Mouse (Mus musculus) hindbrain, postnatal 0 days (tissue): ENCODE data around the gene Chchd10. TPM values are rescaled to one million over a fixed set of nuclear protein-coding genes. Genes with fewer than 3 reads are reported as not detected.

Experiments
- ATAC-seq: fragments of 200-750 bp; cut with Nextera tagmentation; 2 replicates; pipeline ENCODE4 v1.8.0; 2017; ENCODE audit warnings: mild to moderate bottlenecking, moderate TSS enrichment, moderate library complexity
- DNase-seq: peaks from one replicate; pipeline ENCODE4 v3.0.0-alpha.2; 2015; ENCODE audit warnings: low spot score
- H3K27ac ChIP-seq: fragments of 300-500 bp; sonication (generic); 2 replicates; pipeline ENCODE4 v1.5.1; 2014; ENCODE audit warnings: mild to moderate bottlenecking
- H3K27me3 ChIP-seq: fragments of 300-500 bp; sonication (generic); 2 replicates; pipeline ENCODE4 v1.6.1; 2014; ENCODE audit warnings: low read length, mixed read lengths; ENCODE audit not compliant: insufficient read depth
- H3K36me3 ChIP-seq: fragments of 300-500 bp; sonication (generic); 2 replicates; pipeline ENCODE4 v1.6.1; 2014; ENCODE audit warnings: low read length, mixed read lengths; ENCODE audit not compliant: insufficient read depth
- H3K4me1 ChIP-seq: fragments of 300-500 bp; sonication (generic); 2 replicates; pipeline ENCODE4 v1.6.1; 2014; ENCODE audit warnings: antibody characterized with exemption, low read length, mixed read lengths; ENCODE audit not compliant: insufficient read depth
- H3K4me2 ChIP-seq: fragments of 300-500 bp; sonication (generic); 2 replicates; pipeline ENCODE4 v1.6.1; 2014; ENCODE audit warnings: low read depth, mild to moderate bottlenecking, low read length, moderate library complexity, mixed read lengths
- H3K4me3 ChIP-seq: fragments of 300-500 bp; sonication (generic); 2 replicates; pipeline ENCODE4 v1.5.1; 2014; ENCODE audit warnings: low read length
- H3K9ac ChIP-seq: fragments of 300-500 bp; sonication (generic); replicated peaks from 2 replicates; pipeline ENCODE4 v1.6.1; 2014; ENCODE audit warnings: mild to moderate bottlenecking, low read length, moderate library complexity, mixed read lengths
- H3K9me3 ChIP-seq: fragments of 300-500 bp; sonication (generic); 2 replicates; pipeline ENCODE4 v1.6.1; 2016; ENCODE audit warnings: low read length, mixed read lengths
- CTCF ChIP-seq: IDR thresholded peaks from 2 replicates; pipeline ENCODE4 v1.5.1; 2016; ENCODE audit warnings: antibody characterized with exemption, control low read depth, low read depth
- WGBS: fragments of 180-500 bp; shearing (Covaris S2); extraction: QIAGEN DNeasy Blood & Tissue Kit; methylation state at CpG from one replicate; pipeline ENCODE4 v1.1.7; 2014; 5-methylcytosine and 5-hydroxymethylcytosine counted together
- polyA plus RNA-seq: library from polyadenylated mRNA; unstranded; fragments of >200 nt; fragmentation: Nextera tagmentation; extraction: Ambion mirVana; gene quantifications from 2 replicates; pipeline ENCODE4 v1.2.1, GENCODE M21; 2015
- total RNA-seq: library from RNA; depleted of rRNA; stranded (reverse); fragments of >200 nt; gene quantifications from 2 replicates; pipeline ENCODE4 v1.2.3, GENCODE M21; 2014

Gene Chchd10
- total and polyA plus RNA-seq, 2 experiments from 2014 or later: 312 to 332 TPM

GRCm38 (mm10) chr10:75895730-75896129 is 37.2 kb upstream of the Chchd10 start:
- 89% methylated on average over 5 of the region's 5 CpGs for WGBS
- no peak overlapping the region for H3K27ac ChIP-seq
- TF ChIP-seq CTCF: no peak
- H3K27me3 ChIP-seq: no peaks in the 10 kb centered on the region
- peaks cover 4% of the 10 kb centered on the region for H3K4me1 ChIP-seq
- H3K4me3 ChIP-seq: no peak overlapping the region
- no peaks in the 10 kb centered on the region for H3K9me3 ChIP-seq
- peaks cover 34% of the 10 kb centered on the region for H3K36me3 ChIP-seq
- DNase-seq: no peak
- H3K9ac ChIP-seq: no peak overlapping the region
- no peak for ATAC-seq
- no peak overlapping the region for H3K4me2 ChIP-seq

GRCm38 (mm10) chr10:75896208-75896607 is 36.7 kb upstream of the Chchd10 start:
- H3K4me2 ChIP-seq: no peak overlapping the region
- no peaks in the 10 kb centered on the region for H3K9me3 ChIP-seq
- H3K27ac ChIP-seq: no peak overlapping the region
- peaks cover 4% of the 10 kb centered on the region for H3K4me1 ChIP-seq
- WGBS: 77% methylated on average over 1 of the region's 1 CpGs
- peaks cover 39% of the 10 kb centered on the region for H3K36me3 ChIP-seq
- no peak overlapping the region for H3K9ac ChIP-seq
- no peak for TF ChIP-seq CTCF
- no peaks in the 10 kb centered on the region for H3K27me3 ChIP-seq
- ATAC-seq (no peak), DNase-seq (no peak)
- H3K4me3 ChIP-seq: no peak overlapping the region

- Histone ChIP-seq H3K36me3 (peaks cover 50% of the 10 kb centered on the region), H3K27ac (no peak overlapping the region), H3K4me3 (no peak overlapping the region), H3K27me3 (no peaks in the 10 kb centered on the region), H3K9ac (no peak overlapping the region), H3K4me1 (peaks cover 4% of the 10 kb centered on the region), H3K9me3 (no peaks in the 10 kb centered on the region), H3K4me2 (no peak overlapping the region)
- TF ChIP-seq CTCF: peak; percentile 85
- DNase-seq (peak; percentile 76), ATAC-seq (no peak)
- 27% methylated on average over 6 of the region's 6 CpGs for WGBS
These were observed 35.6 kb upstream of the Chchd10 start for GRCm38 (mm10) chr10:75897373-75897772.

- no peak overlapping the region for H3K4me2 ChIP-seq
- no peak for ATAC-seq
- 68% methylated on average over 6 of the region's 6 CpGs for WGBS
- H3K27ac ChIP-seq: peak overlapping the region; percentile 43
- H3K27me3 ChIP-seq: no peaks in the 10 kb centered on the region
- H3K36me3 ChIP-seq: peaks cover 57% of the 10 kb centered on the region
- no peak for DNase-seq
- TF ChIP-seq CTCF: no peak
- no peak overlapping the region for H3K4me3 ChIP-seq
- H3K4me1 ChIP-seq: peaks cover 4% of the 10 kb centered on the region
- no peaks in the 10 kb centered on the region for H3K9me3 ChIP-seq
- no peak overlapping the region for H3K9ac ChIP-seq
These were observed 34.8 kb upstream of the Chchd10 start for GRCm38 (mm10) chr10:75898039-75898564.

- H3K4me1 ChIP-seq: no peaks in the 10 kb centered on the region
- no peak overlapping the region for H3K4me3 ChIP-seq
- ATAC-seq: peak; percentile 44; the same call in 1 of the 2 replicates
- H3K4me2 ChIP-seq: no peak overlapping the region
- peaks cover 64% of the 10 kb centered on the region for H3K36me3 ChIP-seq
- H3K9ac ChIP-seq: no peak overlapping the region
- no peaks in the 10 kb centered on the region for H3K27me3 ChIP-seq
- H3K9me3 ChIP-seq: no peaks in the 10 kb centered on the region
- no peak for TF ChIP-seq CTCF
- DNase-seq: peak; percentile 24
- WGBS: 54% methylated on average over 3 of the region's 3 CpGs
- H3K27ac ChIP-seq: peak overlapping the region; percentile 43
These were observed 34.1 kb upstream of the Chchd10 start for GRCm38 (mm10) chr10:75898846-75899245.

GRCm38 (mm10) chr10:75904391-75904790 is 28.5 kb upstream of the Chchd10 start:
- TF ChIP-seq CTCF: no peak
- WGBS: 80% methylated on average over 5 of the region's 5 CpGs

GRCm38 (mm10) chr10:75906882-75907281 is 26.0 kb upstream of the Chchd10 start:
- peaks cover 83% of the 10 kb centered on the region for H3K36me3 ChIP-seq
- no peak overlapping the region for H3K27ac ChIP-seq
- TF ChIP-seq CTCF: no peak
- H3K9me3 ChIP-seq: no peaks in the 10 kb centered on the region
- no peaks in the 10 kb centered on the region for H3K27me3 ChIP-seq
- 95% methylated on average over 4 of the region's 4 CpGs for WGBS
- H3K4me3 ChIP-seq: no peak overlapping the region
- no peaks in the 10 kb centered on the region for H3K4me1 ChIP-seq
- ATAC-seq (no peak), DNase-seq (no peak)
- H3K4me2 ChIP-seq: no peak overlapping the region
- H3K9ac ChIP-seq: no peak overlapping the region

More at GRCm38 (mm10) chr10:75904391-75904790, 28.5 kb upstream of the Chchd10 start:
- DNase-seq: no peak
- peaks cover 80% of the 10 kb centered on the region for H3K36me3 ChIP-seq
- no peaks in the 10 kb centered on the region for H3K4me1 ChIP-seq
- no peaks in the 10 kb centered on the region for H3K27me3 ChIP-seq
- H3K27ac ChIP-seq: no peak overlapping the region
- no peak overlapping the region for H3K9ac ChIP-seq
- H3K4me2 ChIP-seq: no peak overlapping the region
- ATAC-seq: no peak
- H3K9me3 ChIP-seq: no peaks in the 10 kb centered on the region
- H3K4me3 ChIP-seq: no peak overlapping the region
